Mouse (Mus musculus) R1 (cell line): ENCODE results near the gene Tor3a.

Source experiments
- DNase-seq: peaks from one replicate; pipeline ENCODE4 v3.0.0-alpha.2; 2018; ENCODE audit warnings: low read depth, low spot score

The Tor3a gene

DNA sequence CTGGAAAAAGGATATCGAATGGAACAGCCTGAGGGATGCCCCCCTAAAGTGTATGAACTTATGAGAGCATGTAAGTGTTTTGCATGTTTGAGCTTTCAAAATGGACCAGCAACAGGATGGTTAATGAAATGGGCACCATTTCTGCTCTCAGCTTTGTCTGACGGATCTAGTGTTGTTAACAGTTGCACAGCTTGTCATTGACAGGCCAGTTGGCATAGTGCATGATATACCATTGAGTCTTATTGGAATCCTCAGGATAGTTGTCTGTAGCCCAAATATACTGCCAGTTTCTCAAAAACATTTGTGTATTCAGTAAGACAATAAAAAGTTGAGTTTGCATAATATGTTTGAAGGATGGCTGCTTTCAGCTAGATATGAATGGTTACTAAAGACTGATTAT, 39.0 kb downstream of the Tor3a start:
- DNase-seq, result no peak

DNA sequence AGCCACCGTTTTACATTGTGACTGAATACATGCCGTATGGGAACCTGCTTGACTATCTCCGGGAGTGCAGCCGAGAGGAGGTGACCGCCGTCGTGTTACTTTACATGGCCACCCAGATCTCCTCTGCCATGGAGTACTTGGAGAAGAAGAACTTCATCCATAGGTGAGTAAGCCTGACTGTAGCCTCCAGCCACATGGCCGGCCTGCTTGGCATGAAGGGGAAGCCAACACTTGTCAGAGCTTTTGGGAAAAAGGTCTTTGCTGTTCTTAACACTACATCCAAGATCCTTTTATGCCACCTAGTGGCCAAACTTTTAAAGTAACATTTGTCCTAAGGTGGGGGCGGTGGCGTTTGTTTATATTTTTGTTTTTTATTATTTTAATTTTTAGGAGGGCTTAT, 41.1 kb downstream of the Tor3a start:
- DNase-seq, result peak; percentile 71

DNA sequence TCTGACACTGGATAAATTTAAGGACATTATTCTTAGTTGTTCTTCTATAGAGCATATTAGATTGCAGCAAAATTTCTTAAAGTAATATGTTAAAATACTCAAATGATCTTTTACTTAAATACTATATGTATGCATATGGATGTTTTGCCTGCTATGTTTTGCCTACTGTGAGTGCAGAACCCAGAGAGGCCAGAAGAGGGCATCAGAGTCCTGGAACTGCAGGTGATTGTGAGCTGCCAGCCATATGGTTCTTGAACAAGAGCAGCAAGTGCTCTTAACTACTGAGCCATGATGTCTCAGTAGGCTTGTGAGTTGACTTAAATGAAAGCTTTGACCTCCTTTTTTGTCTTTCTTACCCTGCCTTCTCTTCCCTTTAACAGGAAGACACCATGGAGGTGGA, 43.2 kb downstream of the Tor3a start:
- peak; percentile 76 for DNase-seq

DNA sequence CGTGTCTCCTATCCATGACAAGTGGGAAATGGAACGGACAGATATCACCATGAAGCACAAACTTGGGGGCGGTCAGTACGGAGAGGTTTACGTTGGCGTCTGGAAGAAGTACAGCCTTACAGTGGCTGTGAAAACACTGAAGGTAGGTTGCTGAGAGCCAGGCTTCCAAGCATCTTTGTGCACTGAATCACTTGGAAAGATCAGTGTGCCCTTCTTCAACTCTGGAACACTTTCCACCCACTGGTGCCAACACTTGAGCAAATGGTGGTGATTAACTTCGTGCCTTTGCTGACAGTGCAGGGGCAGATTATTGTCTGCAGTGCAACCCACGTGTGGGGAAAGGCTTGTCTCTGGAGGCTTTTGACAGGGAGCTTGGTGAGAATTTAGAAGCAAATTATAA, 44.2 kb downstream of the Tor3a start:
- no peak for DNase-seq

DNA sequence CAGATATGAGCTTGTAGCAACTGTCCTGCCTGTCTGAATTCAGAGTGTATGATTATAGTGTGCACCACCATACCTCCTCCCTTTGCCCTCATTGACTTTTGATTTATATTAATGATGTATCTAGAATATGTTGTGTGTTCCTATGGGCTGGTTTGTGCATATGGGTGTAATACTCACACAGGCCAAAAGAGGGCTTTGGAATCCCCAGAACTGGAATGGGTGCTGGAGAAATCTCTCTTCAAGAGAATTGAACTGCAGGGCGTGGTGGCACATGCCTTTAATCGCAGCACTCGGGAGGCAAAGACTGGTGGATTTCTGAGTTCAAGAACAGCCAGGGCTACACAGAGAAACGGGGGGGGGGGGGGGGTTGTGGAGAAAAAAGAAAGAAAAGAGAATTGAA, 47.4 kb downstream of the Tor3a start:
- peak; percentile 88 for DNase-seq

DNA sequence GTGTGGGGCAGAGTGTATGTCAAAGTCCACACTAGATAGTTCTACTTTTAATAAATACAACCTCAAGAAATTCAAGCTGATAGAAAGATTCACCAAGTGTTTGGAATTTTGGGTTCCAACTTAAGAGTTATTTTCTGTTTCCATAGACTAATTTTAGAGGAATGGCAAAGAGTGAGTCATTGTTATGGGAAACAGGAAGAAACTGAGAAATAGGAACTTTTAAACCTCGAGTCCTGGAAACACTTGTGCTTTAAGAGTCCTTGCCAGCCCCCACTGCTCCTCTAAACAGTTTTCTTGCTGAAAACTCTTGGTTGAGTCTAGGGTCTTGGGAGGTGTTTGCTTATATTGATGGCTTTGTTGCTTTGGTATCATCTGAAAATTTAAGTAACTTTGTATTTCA, 49.9 kb downstream of the Tor3a start:
- DNase-seq, result no peak

DNA sequence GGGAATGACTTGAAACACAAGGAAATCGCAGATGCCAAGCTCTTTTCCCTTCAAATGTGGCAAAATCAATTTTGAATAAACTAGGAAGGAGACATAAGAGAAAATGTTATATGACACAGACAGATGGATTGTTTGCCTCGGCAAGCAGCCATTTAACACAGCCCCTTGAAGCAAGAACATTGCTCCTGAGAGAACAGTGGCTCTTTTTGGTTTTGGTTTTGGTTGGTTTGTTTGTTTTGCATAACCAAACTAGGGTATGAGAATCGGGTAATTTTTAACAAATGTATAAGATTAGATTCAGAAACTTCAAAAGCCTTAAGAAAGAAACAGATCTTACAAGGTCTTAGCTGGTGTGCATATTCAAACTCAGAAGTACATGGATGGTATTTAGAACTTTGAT, 53.2 kb downstream of the Tor3a start:
- no peak for DNase-seq

DNA sequence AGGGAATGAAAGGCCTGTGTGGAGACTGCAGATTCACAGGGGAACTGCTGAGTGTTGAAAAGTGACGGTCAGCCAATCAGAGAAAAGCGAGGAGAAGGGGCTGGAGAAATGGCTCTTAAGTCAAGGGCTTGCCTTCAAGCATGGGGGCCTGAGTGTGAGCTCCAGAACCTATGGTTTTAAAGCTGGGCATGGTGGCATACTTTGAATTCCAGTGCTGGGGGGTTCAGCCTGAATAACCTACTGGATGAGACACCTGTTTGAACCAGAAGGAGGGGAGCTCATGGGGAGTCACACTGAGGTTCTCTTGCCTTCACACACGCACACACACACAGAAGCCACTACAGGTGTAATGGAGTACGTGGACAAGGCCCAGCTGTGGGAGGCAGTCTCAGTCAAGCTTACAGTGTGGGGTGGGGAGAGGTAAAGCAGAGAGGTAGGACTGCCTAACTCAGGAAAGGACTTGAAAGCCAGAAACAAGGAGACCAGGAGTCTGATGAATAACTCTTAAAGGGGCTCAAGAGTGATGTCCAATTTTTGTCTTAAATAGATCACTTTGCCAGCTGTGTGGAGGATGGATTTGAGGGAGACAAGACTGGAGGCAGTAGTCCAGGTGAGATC, 53.8 kb downstream of the Tor3a start:
- peak; percentile 51 for DNase-seq

DNA sequence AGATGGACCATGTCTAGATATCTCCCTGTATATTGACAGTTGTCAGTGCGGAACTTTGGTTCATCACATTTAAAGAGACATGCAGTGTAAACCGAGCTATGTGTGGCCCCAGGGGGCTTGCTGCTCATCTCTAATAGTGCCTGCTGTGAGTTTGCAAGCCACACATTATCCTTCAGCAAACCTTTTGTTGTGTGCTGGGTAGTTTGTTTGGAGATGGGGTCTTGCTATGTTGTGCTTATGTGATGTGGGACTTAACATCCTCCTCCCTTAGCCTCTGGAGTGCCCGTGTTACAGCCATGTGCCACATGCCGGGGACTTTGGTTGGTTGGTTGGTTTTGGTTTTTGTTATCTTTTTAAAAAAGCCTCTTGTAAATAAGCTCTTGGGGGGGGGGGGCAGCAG, 56.3 kb downstream of the Tor3a start:
- DNase-seq, result peak; percentile 60

DNA sequence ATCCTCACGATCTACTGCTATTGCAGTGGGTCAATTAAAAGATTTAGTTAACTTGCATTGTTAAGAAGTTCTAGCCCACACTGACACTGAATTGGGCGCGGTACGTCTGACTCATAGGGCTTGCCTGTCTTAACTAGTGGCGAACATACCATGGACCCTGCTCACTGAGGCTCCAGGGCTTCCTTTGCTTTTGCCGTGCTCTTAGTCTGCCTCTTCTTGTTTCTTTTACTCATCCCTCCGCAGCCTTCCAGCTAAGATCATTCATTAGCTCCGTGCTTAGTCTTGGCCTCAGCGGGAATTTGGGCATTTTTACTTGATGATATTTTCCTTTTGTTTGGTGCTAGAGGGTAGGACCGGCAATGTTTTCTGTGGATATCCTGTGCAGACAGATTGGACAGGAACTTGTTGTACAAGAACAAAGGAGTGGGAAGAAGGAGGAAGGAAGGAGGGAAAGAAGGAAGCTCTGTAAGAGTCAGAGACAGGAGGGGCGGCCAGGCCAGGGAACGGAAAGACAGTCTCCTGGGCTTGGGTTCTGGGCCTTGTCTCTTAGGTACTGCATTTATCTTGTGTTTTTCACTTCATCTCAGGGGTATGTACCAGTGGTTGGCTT, 57.1 kb downstream of the Tor3a start:
- no peak for DNase-seq

DNA sequence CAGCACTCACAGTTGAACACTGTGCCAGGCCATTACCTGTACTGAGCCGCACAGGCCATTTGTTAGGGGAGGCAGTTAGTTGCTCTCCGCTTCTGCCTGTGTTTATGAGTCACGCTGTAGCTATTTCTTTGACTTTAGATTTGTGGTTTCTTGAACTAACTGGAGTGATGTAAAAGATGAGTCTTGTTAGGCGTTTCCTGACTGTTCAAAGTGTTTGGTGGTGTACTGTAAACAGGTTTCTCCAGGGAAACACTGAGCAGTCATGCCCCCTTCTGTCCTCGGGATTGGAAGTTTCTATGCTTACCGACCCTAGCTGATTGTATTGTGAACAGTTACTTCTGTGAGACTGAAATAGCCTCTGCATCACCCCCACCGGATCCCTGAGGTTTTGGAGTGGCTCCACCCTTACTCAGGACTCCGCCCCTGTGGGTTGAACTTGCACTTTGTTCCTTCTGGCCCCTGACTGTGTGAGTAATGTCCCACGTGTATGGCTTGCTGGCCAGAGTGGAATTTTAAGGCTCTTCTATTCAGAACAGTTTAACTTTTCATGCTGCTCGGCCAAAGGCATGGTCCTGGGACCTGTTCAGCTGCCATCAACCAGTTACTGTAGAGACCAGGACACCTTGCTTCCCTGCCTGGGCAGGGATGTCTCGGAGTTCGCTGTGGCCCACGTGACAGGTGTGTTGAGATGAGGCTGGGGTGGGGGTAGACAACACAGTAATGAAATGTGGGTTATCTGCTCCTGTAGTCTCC, 58.6 kb downstream of the Tor3a start:
- peak; percentile 91 for DNase-seq

DNA sequence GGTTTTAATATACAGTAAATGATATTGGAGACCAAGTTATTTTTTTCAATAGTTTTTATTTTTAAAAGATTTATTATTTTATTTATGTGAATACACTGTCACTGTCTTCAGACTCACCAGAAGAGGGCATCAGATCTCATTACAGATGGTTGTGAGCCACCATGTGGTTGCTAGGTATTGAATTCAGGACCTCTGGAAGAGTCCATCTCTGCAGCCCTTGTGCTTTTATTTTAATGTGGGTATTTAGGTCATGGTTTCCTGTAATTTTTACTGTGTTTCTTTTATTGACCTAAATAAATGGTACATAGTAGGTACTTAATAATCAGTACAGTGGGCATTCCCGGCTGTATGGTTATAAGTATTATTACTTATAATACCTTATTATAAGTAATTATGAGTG, 59.4 kb downstream of the Tor3a start:
- peak; percentile 31 for DNase-seq

DNA sequence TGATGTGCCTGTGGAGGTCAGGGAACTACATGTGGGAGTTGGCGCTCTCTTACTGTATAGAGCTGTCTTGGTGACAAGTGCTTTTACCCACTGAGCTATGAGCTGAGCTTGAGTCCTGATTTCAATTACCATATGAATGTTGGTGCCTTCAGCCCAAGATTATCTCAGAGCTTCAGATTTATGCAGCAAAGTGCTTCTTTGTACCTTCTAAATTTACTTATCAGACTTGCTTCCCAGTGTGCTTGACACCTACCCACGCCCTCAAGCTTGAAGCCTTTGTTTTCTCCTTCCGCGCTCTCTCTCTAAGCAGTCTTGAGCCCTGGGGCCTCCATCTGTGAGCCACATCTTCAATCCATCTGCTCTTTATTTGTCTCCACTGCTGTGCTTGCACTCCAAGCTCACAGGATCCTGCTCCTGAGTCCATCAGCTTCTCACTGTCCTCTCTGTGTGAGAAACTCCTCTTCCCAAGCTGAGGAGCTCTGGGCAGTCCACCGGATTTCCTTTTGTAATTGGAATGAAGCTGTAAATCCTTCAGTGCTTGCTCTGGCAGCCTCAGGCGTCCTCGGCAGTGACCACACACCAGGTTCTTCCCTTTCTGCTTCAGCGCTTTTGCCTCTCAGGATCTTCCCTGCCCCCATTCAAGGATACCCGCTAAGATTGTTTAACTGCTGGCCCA, 60.2 kb downstream of the Tor3a start:
- peak; percentile 69 for DNase-seq

DNA sequence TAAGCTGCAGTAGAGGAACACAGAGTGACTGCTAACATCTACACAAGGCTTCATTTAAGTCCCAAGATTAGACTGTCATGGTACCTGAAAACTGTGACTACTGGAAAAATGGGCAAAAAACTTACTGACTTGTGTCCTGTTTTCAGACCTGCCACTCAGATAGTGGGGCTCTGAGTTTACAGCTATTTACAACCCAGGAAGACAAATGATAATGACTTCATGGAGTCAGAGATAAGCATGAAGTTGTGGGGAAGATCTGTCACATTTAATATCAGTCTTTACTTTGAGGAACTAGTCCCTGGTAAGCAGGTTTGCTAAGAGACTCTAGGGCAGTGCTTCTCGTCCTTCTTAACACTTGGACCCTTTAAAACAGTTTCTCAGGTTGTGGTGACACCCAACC, 63.9 kb downstream of the Tor3a start:
- no peak for DNase-seq

DNA sequence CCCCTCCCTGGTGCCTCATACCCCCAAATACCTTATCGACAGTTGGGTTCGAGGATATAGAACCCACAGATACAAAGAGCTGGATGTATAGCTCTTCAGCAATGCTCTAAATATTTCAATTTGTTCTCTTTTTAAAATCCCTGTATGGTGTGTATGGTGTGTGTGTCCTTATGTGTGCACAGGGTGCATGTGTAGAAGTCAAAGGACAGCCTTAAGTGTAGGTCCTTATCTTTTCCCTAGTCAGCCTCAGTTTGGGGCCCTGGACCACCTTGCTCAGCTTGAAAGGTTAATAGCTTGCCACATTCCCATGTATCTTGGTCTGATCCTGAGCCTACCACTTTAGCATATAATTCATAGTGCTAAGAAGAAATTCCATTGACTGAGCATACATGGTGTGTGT, 65.7 kb downstream of the Tor3a start:
- no peak for DNase-seq

DNA sequence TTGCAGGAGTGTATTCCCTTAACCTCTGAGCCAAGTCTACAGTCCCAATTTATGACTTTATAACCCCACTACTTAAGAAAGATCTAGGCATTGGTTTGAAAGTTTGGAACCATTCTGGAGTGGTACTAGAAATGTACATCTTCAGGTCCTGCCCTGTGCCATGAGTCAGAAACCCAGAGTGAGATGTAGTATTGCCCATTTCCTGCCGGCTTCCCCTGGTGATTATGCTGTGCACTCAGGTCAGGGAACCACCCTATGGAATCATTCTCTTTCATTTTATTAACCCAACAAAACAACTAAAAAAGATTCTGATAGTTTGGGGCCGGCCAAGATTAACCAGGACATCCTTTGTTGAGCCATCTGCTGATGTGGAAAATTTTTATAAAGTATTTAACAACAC, 68.2 kb downstream of the Tor3a start:
- no peak for DNase-seq

DNA sequence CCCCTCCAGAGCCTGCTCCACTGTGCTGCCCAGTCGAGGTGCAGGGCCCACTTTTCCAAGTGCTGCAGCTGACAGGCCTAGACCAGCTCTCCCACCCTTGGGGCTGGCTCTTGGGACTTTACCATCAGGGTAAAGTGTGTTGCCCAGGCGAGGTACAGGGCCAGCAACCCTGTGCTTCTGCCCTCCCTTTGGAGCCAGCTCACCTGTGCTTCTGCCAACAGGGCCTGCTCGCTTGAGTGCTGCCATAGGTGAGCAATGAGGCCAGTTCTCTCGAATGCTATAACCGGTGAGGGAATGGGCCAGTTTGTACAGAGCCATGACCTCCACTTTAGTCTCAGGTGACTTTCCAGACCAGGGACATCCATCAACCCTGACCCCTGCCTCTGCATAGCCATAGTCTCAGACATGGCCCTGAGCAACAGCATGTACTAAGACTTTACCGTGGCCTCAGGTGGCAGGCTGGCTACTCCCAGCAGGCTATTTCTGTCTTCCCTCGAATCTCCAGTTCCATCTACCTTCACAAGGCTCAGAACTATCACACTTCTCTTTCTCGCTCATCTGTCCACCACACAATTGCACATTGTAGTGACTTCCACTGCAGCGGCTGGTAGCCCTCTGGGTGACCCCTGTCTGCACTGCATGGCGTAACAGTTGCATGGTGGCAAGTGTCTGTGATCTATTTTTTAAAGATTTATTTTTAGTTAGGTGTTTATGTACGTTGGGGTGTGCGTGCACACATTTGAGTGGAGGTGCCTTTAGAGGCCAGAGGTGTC, 68.9 kb downstream of the Tor3a start:
- no peak for DNase-seq
